Mouse (Mus musculus): ENCODE measurements around the gene Shroom2. TPM values are rescaled to one million over a fixed set of nuclear protein-coding genes. Genes with fewer than 3 reads are reported as not detected.

Gene Shroom2
- total and polyA plus RNA-seq, 2 experiments from 2014 or later, result 120 to 294 TPM

DNA sequence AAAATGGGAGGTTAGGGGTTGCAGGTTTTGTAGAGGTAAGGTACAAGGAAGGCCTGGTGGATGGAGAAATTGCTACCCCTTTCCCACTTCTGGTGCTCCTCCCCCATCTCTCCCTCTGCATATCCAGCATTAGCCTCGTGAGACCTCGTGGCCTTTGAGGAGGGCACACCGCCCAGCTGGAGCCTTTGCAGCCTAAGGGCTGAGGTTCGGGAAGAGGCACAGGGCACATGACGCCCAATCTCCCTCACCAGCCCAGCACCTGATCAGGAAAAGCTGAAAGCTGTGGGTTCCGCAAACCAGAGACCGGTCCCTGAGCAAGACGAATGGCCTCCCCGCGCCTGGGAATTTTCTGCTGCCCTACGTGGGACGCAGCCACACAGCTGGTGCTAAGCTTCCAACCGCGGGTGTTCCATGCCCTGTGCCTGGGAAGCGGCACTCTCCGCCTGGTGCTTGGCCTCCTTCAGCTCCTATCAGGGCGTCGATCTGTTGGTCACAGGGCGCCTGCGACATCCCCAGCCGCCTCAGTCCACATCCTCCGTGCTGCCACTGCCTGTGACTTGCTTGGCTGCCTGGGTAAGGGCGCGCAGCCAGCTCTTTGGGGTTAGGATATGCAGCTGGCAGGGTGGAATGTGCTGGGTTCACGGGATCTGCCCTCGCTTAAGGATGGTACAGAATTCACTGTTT is 12.6 kb upstream of the Shroom2 start, which contains the start of gene Gpr143:
Gene Gpr143, plus strand, starts transcription at position 202 of the 684 bp plus-strand sequence.
- H3K4me2 ChIP-seq (ENCODE audit: low read depth, low read length), result peak within 1 kb of the TSS; percentile 52
- TF ChIP-seq CTCF (IDR thresholded peaks at IDR 0.05; ENCODE audit: low read depth), result no peak
- no peak within 1 kb of the TSS for H3K27ac ChIP-seq
- no peaks in the 10 kb centered on the region; the same call in 1 of the 2 replicates for H3K4me1 ChIP-seq (ENCODE audit: insufficient read depth, low read length)
- H3K36me3 ChIP-seq (ENCODE audit: insufficient read depth, low read length), result no peaks in the 10 kb centered on the region
- H3K4me3 ChIP-seq (ENCODE audit: low read length), result peak within 1 kb of the TSS; percentile 17; the same call in 1 of the 2 replicates
- H3K27me3 ChIP-seq (ENCODE audit: insufficient read depth, low read length), result no peaks in the 10 kb centered on the region
- H3K9ac ChIP-seq (replicated peaks; ENCODE audit: low read length), result no peak within 1 kb of the TSS; the same call in 1 of the 2 replicates
- DNase-seq (ENCODE audit: low spot score), result peak; percentile 2
- 25% methylated on average over 26 of the region's 26 CpGs for WGBS
- H3K9me3 ChIP-seq (ENCODE audit: low read length), result no peaks in the 10 kb centered on the region
- peak; percentile 62; the same call in 1 of the 2 replicates for ATAC-seq

- peak; percentile 92 for ATAC-seq
- Histone ChIP-seq H3K27me3 (ENCODE audit: insufficient read depth, low read length) (peaks cover 10% of the 10 kb centered on the region), H3K9me3 (ENCODE audit: low read length) (no peaks in the 10 kb centered on the region), H3K4me1 (ENCODE audit: insufficient read depth, low read length) (no peaks in the 10 kb centered on the region), H3K9ac (replicated peaks; ENCODE audit: low read length) (peak overlapping the region; percentile 41), H3K36me3 (ENCODE audit: insufficient read depth, low read length) (no peaks in the 10 kb centered on the region), H3K27ac (peak overlapping the region; percentile 11; the same call in 1 of the 2 replicates), H3K4me3 (ENCODE audit: low read length) (peak overlapping the region; percentile 58), H3K4me2 (ENCODE audit: low read depth, low read length) (peak overlapping the region; percentile 58)
- TF ChIP-seq CTCF (IDR thresholded peaks at IDR 0.05; ENCODE audit: low read depth), result no peak
- WGBS, result 23% methylated on average over 43 of the region's 48 CpGs
- peak; percentile 57 for DNase-seq (ENCODE audit: low spot score)
Observed at GRCm38 (mm10) chrX:152769600-152770157, 414 bp upstream of the Shroom2 start.

DNA sequence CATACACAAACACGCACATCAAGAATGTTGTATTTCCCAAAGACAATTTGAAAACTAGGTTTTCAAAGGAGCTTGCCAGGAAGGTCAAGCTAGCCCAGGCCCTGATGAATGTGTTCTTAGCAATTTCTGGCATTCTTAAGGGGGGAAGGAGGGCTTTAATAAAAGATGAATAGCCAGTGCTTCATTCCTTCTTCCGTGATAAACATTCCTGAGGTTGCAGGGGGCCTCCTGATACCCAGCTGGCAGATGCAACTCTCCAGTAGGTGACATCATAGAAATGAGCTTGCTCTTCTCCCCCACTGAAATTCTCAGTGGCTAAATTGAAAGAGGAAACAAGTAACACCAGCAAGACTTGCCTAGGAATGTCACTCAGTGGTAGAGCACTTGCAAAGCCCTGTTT is 5.1 kb downstream of the Shroom2 start:
- Histone ChIP-seq H3K9ac (replicated peaks; ENCODE audit: low read length) (no peak overlapping the region), H3K9me3 (ENCODE audit: low read length) (no peaks in the 10 kb centered on the region), H3K27me3 (ENCODE audit: insufficient read depth, low read length) (peaks cover 3% of the 10 kb centered on the region; the same call in 1 of the 2 replicates), H3K4me2 (ENCODE audit: low read depth, low read length) (no peak overlapping the region), H3K36me3 (ENCODE audit: insufficient read depth, low read length) (no peaks in the 10 kb centered on the region), H3K4me1 (ENCODE audit: insufficient read depth, low read length) (no peaks in the 10 kb centered on the region), H3K4me3 (ENCODE audit: low read length) (no peak overlapping the region), H3K27ac (no peak overlapping the region)
- DNase-seq (ENCODE audit: low spot score) (no peak), ATAC-seq (no peak)
- WGBS, result 42% methylated on average over 2 of the region's 2 CpGs
- TF ChIP-seq CTCF (IDR thresholded peaks at IDR 0.05; ENCODE audit: low read depth), result no peak

DNA sequence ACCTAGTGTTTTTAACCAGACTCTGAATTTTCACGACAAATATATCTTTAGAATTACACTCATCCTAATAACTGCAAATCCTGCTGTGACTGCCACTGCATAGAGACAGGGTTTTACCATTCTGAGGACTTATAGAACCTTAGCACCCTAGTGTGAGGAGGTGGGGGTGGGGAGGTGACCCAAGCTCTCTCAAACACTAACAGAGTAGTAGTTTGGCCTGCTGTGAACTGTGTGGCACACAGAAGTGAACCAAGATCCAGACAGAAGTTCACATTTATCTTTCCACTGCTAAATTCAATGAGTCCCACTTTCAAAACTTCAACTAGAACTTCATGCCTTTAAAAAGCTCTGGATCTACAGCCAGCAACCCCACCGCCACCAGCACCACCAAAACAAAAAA is 6.4 kb downstream of the Shroom2 start:
- Histone ChIP-seq H3K4me2 (ENCODE audit: low read depth, low read length) (no peak overlapping the region), H3K27me3 (ENCODE audit: insufficient read depth, low read length) (peaks cover under 1% of the 10 kb centered on the region; the same call in 1 of the 2 replicates), H3K4me1 (ENCODE audit: insufficient read depth, low read length) (no peaks in the 10 kb centered on the region), H3K9me3 (ENCODE audit: low read length) (no peaks in the 10 kb centered on the region), H3K4me3 (ENCODE audit: low read length) (no peak overlapping the region), H3K36me3 (ENCODE audit: insufficient read depth, low read length) (no peaks in the 10 kb centered on the region), H3K27ac (no peak overlapping the region), H3K9ac (replicated peaks; ENCODE audit: low read length) (no peak overlapping the region)
- 68% methylated on average over 2 of the region's 2 CpGs for WGBS
- no peak for DNase-seq (ENCODE audit: low spot score)
- no peak for TF ChIP-seq CTCF (IDR thresholded peaks at IDR 0.05; ENCODE audit: low read depth)
- no peak for ATAC-seq

DNA sequence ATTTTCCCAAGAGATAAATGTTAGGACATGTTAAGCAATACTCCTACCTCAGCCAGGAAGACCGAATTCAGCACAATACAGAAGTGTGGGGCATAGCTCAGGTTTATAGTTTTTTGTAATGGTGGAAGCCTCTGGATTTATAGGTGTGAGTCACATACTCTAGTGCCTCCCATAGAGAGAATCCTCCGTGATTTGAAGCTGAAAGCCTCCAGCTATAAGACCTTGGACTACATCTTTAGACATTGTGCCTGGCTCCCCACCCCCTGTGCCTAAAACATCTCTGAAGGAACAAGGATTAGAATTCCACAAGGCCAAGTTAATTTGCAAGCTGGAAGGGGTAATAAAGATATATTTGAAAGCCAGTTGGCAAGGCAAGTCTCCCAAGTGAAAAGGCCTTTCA is 6.8 kb downstream of the Shroom2 start:
- H3K27ac ChIP-seq, result no peak overlapping the region

GRCm38 (mm10) chrX:152756293-152756692 is 13.0 kb downstream of the Shroom2 start:
- Histone ChIP-seq H3K4me2 (ENCODE audit: low read depth, low read length) (no peak overlapping the region), H3K4me1 (ENCODE audit: insufficient read depth, low read length) (no peaks in the 10 kb centered on the region), H3K36me3 (ENCODE audit: insufficient read depth, low read length) (no peaks in the 10 kb centered on the region), H3K9ac (replicated peaks; ENCODE audit: low read length) (no peak overlapping the region), H3K9me3 (ENCODE audit: low read length) (no peaks in the 10 kb centered on the region), H3K4me3 (ENCODE audit: low read length) (no peak overlapping the region), H3K27ac (no peak overlapping the region), H3K27me3 (ENCODE audit: insufficient read depth, low read length) (no peaks in the 10 kb centered on the region)
- no peak for ATAC-seq
- TF ChIP-seq CTCF (IDR thresholded peaks at IDR 0.05; ENCODE audit: low read depth), result no peak
- WGBS, result 93% methylated on average over 5 of the region's 5 CpGs
- DNase-seq (ENCODE audit: low spot score), result no peak

More for the DNA sequence above, 6.8 kb downstream of the Shroom2 start:
- Histone ChIP-seq H3K9ac (replicated peaks; ENCODE audit: low read length) (no peak overlapping the region), H3K36me3 (ENCODE audit: insufficient read depth, low read length) (no peaks in the 10 kb centered on the region), H3K9me3 (ENCODE audit: low read length) (no peaks in the 10 kb centered on the region), H3K27me3 (ENCODE audit: insufficient read depth, low read length) (no peaks in the 10 kb centered on the region), H3K4me1 (ENCODE audit: insufficient read depth, low read length) (no peaks in the 10 kb centered on the region), H3K4me3 (ENCODE audit: low read length) (no peak overlapping the region), H3K4me2 (ENCODE audit: low read depth, low read length) (no peak overlapping the region)
- no peak for ATAC-seq
- WGBS, result 46% methylated on average over 2 of the region's 2 CpGs
- no peak for DNase-seq (ENCODE audit: low spot score)
- no peak for TF ChIP-seq CTCF (IDR thresholded peaks at IDR 0.05; ENCODE audit: low read depth)

DNA sequence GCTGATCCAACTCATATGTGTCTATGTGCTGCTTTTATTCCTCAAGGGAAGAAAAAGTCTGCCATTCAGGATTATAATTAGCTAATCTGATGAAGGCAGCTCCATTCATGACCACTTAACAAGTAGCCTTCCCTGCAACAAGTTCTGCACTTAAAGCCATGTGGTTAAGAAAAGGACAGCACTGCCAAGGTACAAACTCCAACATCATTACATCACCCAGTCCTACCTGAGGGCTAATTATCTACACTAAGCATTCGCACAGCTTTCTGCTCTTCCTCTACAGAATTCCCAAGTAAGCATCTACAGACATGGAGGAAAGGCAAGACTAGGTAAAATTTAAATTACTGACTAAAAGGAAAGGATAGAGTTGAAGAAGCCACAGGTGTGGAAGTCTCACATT is 13.4 kb downstream of the Shroom2 start:
- Histone ChIP-seq H3K4me2 (ENCODE audit: low read depth, low read length) (no peak overlapping the region), H3K27me3 (ENCODE audit: insufficient read depth, low read length) (no peaks in the 10 kb centered on the region), H3K36me3 (ENCODE audit: insufficient read depth, low read length) (no peaks in the 10 kb centered on the region), H3K27ac (no peak overlapping the region), H3K9me3 (ENCODE audit: low read length) (no peaks in the 10 kb centered on the region), H3K4me3 (ENCODE audit: low read length) (no peak overlapping the region), H3K4me1 (ENCODE audit: insufficient read depth, low read length) (no peaks in the 10 kb centered on the region), H3K9ac (replicated peaks; ENCODE audit: low read length) (no peak overlapping the region)
- no peak for DNase-seq (ENCODE audit: low spot score)
- 97% methylated on average over 1 of the region's 1 CpGs for WGBS
- no peak for ATAC-seq
- no peak for TF ChIP-seq CTCF (IDR thresholded peaks at IDR 0.05; ENCODE audit: low read depth)
